Mouse (Mus musculus): ENCODE data around the gene Cks1b. TPM values are rescaled to one million over a fixed set of nuclear protein-coding genes. Genes with fewer than 3 reads are reported as not detected.

The Cks1b gene
- polyA plus RNA-seq (2015; fragmentation: Nextera tagmentation; extraction: Ambion mirVana) = 213 and 238 TPM in 2 replicates

DNA sequence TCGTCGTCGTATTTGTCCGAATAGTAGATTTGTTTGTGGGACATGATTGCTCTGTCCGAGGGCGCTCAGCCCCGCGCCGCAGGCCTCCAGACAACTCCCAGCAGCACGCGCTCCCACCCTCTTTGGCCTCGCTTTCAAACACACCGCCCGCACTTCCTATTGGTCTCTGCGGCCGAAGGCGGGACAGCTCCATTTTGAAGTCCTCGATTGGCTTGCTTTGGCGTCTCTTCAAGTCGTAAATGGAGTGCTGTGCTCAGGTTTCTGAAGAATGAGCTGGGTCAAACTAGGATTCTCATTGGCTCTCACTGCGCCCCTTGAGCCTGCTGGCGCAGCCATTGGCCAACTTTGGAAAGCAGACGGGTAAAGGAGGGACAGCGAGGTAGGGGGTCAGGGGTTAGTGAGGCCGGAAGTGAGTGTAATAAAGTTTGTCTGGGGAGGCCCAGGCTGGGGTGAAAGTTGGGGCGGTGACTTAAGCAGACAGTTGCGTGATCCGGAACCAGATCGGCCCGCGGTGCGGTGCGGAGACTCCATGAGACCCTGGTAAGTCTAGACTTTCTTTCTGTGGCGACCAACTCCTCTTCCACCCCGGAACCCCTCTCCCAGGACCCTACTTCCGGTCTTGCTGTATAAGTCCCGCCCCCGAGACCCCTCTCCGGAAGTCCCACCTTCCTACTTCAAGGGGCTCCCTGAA is at the start of gene Cks1b, which contains the start of gene Shc1:
TSS of gene Cks1b (minus strand) at position 214 of the 691 bp plus-strand sequence.
TSS of gene Shc1 (plus strand) at position 274 of the 691 bp plus-strand sequence.

DNA sequence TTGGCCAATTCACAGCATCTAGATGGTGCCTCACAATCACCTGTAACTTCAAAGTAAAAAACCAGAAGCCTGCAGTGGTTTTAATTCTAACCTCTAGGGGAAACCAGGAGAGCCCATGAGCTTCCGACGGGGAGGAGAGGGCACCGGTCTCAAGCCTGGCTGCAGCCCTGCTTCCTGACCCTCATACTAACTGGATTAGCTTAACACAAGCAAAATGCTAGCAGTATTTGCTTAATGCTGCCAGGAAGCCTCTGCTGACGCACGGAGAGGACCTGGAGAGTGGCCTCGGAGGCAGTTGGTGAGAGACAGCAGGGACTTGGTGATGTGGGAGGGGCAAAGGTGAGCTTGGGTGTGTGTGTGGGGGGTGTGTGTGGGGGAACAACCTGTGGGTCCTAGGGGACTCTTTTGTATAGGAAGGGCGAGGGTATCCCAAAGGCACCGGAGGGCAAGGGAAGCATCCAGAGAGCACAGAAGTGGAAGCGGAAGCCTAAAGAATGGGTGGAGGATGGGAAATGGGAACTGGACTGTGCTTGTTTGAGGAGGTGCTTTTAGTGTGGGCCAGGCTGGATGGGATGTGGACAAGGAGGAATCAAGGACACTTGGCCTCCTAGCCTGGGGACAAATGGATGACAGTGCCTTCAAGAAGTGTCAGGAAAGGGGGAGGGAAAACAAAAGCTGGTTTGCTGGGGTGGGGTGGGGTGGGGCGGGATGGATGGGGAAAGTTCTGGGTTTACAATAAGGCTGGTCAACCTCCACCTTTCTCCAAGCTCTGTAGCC is 36.4 kb upstream of the Cks1b start, which contains the start of gene Pmvk:
TSS of gene Pmvk (plus strand) at position 141 of the 777 bp plus-strand sequence.

DNA sequence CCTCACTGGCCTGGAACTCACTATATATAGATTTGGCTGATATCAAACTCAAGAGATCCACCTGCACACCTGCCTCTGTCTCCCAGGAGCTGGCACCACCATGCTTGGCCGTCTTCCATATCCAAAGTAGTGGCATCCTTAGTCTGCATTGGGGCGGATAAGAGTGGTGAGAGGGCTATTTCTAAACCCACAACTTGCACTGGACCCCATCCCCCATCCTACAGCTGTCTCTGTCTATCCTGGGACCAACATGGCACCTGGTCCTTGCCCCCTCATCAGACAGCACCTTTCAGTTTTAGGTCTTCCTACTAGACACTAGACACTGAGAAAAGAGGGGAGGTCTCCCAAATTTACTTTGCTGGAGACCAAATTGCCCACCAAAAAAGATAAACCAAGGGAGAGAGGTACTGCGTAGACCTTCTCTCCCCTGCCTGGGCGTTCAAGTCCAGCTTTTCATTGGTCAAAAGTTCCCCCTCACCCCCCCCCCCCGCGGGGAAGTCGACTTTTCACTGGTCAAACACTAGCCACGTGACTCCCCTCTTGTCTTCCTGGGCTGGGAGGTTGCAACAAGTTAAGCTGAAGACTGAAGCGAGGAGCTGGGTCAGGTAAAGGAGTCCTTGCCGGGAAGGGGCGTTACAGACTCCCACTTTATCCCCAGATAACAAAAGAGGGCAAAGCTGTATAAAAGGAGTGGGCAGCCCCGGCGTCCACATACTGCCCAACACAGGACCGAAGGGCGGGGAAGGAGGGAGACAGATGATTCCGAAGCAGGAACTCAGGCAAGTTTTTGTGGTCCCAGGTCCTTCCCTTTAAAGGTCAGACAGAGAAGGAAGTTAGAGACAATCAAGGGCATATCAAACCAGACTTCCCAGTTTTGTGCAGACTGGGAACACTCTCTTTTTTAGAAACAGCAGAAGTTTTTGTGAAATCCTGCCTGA is 18.3 kb upstream of the Cks1b start, which contains the start of gene Pbxip1:
TSS of gene Pbxip1 (plus strand) at position 531 of the 938 bp plus-strand sequence.

DNA sequence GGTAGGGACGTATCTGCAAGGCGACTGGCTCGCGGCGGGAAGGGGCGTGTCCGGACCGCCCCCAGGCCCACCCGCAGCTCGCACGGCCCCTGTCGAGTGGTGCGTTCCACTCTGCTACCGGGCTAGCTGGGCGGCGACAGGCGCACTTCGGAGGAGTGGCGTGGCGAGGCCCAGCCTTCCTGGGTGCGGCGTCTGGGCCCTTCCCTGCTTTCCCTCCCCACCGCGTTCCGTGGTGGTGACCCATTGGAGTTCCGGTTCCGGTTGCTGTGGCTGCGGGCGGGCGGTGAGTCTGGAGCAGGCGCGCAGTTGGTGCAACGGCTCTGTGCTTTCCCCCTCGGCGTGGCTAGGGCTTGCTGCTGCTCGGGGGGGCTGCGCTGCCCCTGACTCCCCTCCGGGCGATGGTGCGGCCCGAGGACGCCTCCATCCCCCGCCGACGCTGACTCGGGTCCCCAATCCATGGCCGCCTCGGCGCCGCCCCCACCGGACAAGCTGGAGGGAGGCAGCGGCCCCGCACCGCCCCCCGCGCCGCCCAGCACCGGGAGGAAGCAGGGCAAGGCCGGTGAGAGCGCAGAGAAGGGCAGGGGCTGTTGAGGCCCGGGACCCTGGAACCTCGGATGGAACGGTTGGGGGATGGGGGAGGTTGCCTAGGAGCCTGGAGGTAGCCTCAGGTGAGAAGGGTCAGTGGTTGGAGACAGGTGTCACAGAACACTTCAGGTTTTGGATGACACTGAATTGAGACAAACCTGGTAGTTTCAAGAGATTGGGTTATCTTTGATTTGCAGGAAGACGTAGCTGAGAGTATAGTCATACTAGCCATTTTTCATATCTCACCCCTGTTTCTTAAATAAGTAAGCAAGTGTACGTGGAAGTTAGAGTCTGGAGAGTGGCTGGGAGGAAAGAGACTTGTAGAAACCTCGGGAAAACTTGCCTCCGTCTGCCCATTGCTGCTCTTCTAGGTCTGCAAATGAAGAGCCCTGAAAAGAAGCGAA is 12.3 kb upstream of the Cks1b start, which contains the start of gene Pygo2:
TSS of gene Pygo2 (plus strand) at position 44 of the 989 bp plus-strand sequence.

DNA sequence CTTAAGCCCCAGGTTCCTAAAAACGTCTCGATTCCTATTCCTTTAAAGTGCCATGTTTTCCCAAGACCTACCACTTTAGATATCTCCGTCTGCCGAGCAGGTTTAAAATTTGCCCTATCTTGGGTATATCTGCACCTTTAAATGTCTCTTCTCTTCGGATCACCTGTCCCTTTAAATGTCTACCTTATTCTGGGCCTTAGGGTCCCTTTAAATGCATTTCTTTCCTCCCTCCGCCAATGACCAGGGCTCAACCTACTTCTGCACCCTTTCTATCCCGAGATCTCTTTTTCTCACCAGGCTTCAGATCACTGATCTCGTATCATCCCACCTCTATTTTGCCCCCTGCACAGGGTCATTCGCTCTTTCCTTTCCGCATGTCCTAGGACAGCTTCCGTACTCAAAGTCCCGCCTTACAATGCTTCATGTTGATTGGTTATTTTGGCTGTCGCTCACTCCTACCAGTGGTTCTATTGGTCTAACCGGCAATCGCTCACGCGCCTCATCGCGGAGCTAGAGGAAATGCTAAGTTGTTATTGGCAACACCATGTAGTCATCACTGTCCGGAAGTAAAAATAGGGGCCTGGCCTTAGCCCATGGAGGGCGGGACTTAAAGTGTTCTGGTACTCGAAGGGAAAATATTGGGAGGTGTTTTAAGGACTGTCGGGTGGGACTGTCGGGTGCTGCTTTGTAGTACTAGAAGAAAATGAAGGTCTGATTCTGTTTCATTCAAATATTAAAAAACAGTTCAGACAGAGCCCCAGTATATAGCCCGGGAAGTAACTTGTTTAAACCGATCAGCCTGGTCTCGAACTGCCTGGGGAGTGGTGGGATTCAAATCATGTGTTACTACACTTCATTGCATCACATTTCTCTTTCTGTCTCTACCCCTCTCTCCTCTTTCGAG is 6.4 kb downstream of the Cks1b start, which contains the start of gene Flad1:
TSS of gene Flad1 (minus strand) at position 381 of the 904 bp plus-strand sequence.

DNA sequence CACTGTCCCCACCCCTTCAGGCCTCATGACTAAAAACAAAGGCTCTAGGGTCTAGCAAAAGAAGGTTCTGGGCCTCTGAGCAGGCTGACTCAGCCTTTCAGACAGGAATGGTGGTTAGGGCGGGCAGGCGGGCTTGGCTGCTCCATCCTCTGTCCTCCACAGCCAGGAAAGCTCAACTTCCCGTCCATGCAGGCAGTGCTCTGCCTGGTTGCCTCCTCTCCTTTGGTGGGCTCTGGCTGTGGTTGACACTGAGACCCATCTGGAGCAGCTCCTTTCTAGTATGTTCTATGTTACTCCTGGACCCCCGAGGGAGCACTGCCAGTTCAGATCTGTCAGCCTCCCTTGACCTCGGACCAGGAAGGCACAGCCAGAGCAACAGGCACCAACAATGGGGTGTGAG is 15.5 kb downstream of the Cks1b start, which contains the start of gene Lenep:
TSS of gene Lenep (minus strand) at position 101 of the 400 bp plus-strand sequence.

DNA sequence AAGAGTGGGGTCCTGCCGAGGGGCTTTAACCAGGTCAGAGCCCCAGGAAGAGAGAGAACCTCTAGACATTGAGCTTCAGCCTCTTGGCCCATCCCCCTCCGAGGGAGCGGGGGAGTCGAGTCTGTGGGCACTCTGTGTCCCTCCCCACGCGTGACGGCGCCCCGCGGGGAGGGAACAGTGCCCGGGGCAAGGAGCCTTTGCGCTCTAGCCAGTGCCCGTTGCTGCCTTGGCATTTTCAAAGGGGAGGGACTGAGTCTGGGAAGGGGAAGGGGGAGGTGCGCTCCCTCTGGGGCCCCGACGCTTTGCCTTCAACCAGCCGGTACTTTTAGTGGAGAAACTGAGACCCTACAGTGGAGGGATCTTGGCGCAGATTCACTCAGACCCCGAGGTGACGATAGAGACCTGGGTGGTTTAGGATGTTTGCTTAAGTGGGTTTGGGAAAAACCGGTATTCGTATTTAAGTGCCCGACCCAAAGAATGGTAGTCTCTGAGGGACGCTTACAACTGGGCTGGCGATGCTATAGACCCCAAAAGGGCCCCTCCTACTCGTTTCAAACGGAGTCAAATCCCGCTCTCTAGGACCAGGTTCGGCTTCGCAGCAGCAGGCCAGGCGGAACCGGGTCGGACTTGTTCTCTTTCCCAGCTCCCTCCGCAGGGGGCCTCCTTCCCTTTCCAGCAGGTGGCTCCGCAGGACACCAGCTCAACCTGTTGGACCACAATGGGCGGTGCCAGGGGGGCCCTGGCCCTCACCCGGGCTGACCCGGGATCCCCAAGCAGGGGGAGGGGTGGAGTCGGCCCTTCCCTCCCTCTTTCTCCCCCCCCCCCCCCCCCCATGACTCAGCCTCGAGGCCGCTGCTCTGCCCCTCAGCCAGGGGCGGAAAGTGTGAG is 23.9 kb downstream of the Cks1b start, which contains the start of gene Zbtb7b:
TSS of gene Zbtb7b (minus strand) at position 771 of the 888 bp plus-strand sequence.

Other genes with a start within 250 kb of the Cks1b start
- gene Scamp3, start 240.9 kb downstream of the Cks1b start, polyA plus RNA-seq (2015; fragmentation: Nextera tagmentation; extraction: Ambion mirVana) = 75.6 and 121 TPM in 2 replicates
- 22.3 and 31.0 TPM in 2 replicates for gene Fam189b, start 235.2 kb downstream of the Cks1b start, polyA plus RNA-seq (2015; fragmentation: Nextera tagmentation; extraction: Ambion mirVana)
- gene Gba, start 215.5 kb downstream of the Cks1b start, polyA plus RNA-seq (2015; fragmentation: Nextera tagmentation; extraction: Ambion mirVana) = 38.2 and 55.0 TPM in 2 replicates
- gene Thbs3, start 203.2 kb downstream of the Cks1b start, polyA plus RNA-seq (2015; fragmentation: Nextera tagmentation; extraction: Ambion mirVana) = 34.1 and 36.8 TPM in 2 replicates
- gene Mtx1, start 191.3 kb downstream of the Cks1b start, polyA plus RNA-seq (2015; fragmentation: Nextera tagmentation; extraction: Ambion mirVana) = 176 and 209 TPM in 2 replicates
- gene Muc1, start 189.3 kb downstream of the Cks1b start, polyA plus RNA-seq (2015; fragmentation: Nextera tagmentation; extraction: Ambion mirVana) = 0.90 and 0.91 TPM in 2 replicates
- 301 and 333 TPM in 2 replicates for gene Krtcap2, start 172.4 kb downstream of the Cks1b start, polyA plus RNA-seq (2015; fragmentation: Nextera tagmentation; extraction: Ambion mirVana)
- 2.4 and 7.3 TPM in 2 replicates for gene Trim46, start 172.1 kb downstream of the Cks1b start, polyA plus RNA-seq (2015; fragmentation: Nextera tagmentation; extraction: Ambion mirVana)
- gene Dpm3, start 159.0 kb downstream of the Cks1b start, polyA plus RNA-seq (2015; fragmentation: Nextera tagmentation; extraction: Ambion mirVana) = 221 and 274 TPM in 2 replicates
- 111 and 136 TPM in 2 replicates for gene Slc50a1, start 147.8 kb downstream of the Cks1b start, polyA plus RNA-seq (2015; fragmentation: Nextera tagmentation; extraction: Ambion mirVana)
- gene Efna1, start 137.2 kb downstream of the Cks1b start, polyA plus RNA-seq (2015; fragmentation: Nextera tagmentation; extraction: Ambion mirVana) = 24.9 and 28.6 TPM in 2 replicates
- 2.8 and 8.6 TPM in 2 replicates for gene Efna3, start 95.4 kb downstream of the Cks1b start, polyA plus RNA-seq (2015; fragmentation: Nextera tagmentation; extraction: Ambion mirVana)
- 4.9 and 6.7 TPM in 2 replicates for gene Efna4, start 80.4 kb downstream of the Cks1b start, polyA plus RNA-seq (2015; fragmentation: Nextera tagmentation; extraction: Ambion mirVana)
- 53.7 and 56.4 TPM in 2 replicates for gene Adam15, start 68.4 kb downstream of the Cks1b start, polyA plus RNA-seq (2015; fragmentation: Nextera tagmentation; extraction: Ambion mirVana)
- gene Dcst2, start 56.4 kb downstream of the Cks1b start, polyA plus RNA-seq (2015; fragmentation: Nextera tagmentation; extraction: Ambion mirVana) = 0.07 and 0.13 TPM in 2 replicates
- gene Dcst1, start 53.1 kb downstream of the Cks1b start, polyA plus RNA-seq (2015; fragmentation: Nextera tagmentation; extraction: Ambion mirVana) = 0.22 and 0.35 TPM in 2 replicates
- 1.8 and 3.6 TPM in 2 replicates for gene Zbtb7b, start 23.6 kb downstream of the Cks1b start, polyA plus RNA-seq (2015; fragmentation: Nextera tagmentation; extraction: Ambion mirVana)
- not detected in 2 replicates for gene Lenep, start 15.6 kb downstream of the Cks1b start, polyA plus RNA-seq (2015; fragmentation: Nextera tagmentation; extraction: Ambion mirVana)
- gene Flad1, start 6.5 kb downstream of the Cks1b start, polyA plus RNA-seq (2015; fragmentation: Nextera tagmentation; extraction: Ambion mirVana) = 14.7 and 24.0 TPM in 2 replicates
- 85.7 and 99.5 TPM in 2 replicates for gene Shc1, start 60 bp upstream of the Cks1b start, polyA plus RNA-seq (2015; fragmentation: Nextera tagmentation; extraction: Ambion mirVana)
- gene Pygo2, start 11.8 kb upstream of the Cks1b start, polyA plus RNA-seq (2015; fragmentation: Nextera tagmentation; extraction: Ambion mirVana) = 19.8 and 23.7 TPM in 2 replicates
- gene Pbxip1, start 18.3 kb upstream of the Cks1b start, polyA plus RNA-seq (2015; fragmentation: Nextera tagmentation; extraction: Ambion mirVana) = 26.9 and 45.2 TPM in 2 replicates
- 28.5 and 31.1 TPM in 2 replicates for gene Pmvk, start 36.2 kb upstream of the Cks1b start, polyA plus RNA-seq (2015; fragmentation: Nextera tagmentation; extraction: Ambion mirVana)
- gene Kcnn3, start 101.8 kb upstream of the Cks1b start, polyA plus RNA-seq (2015; fragmentation: Nextera tagmentation; extraction: Ambion mirVana) = 2.1 TPM in 2 replicates